Mouse (Mus musculus) embryo, embryonic 11 days (tissue): ENCODE data around the gene Hyou1.
"Not testable (repeated sequence)": the region's sequence is repeated elsewhere in the genome, so short reads cannot be mapped to it uniquely, and the experiment has no call there.

ENCODE experiments used
- DNase-seq: peaks from one replicate; pipeline ENCODE4 v3.0.0-alpha.2; 2015

Gene Hyou1

GRCm38 (mm10) chr9:44352337-44352736, 27.0 kb upstream of the Hyou1 start:
- no peak for DNase-seq

- DNase-seq, result no peak
Observed at GRCm38 (mm10) chr9:44353142-44353541, 26.1 kb upstream of the Hyou1 start.

DNA sequence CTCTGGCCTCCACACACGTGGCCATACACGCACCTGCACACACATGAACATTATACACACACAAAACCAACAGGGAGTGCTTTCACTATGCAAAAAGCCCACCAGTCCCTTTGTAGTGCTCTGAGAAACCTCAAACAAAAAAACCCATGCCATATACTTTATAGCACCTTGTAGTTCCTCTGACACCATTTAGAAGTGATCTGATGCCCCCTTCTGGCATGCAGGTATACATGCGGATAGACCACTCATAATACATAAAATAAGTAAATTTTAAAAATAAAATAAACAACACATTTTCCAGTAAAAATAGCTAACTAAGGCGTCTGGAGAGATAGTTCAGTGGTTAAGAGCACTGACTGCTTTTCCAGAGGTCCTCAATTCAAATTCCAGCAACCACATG, 22.1 kb upstream of the Hyou1 start:
- peak; percentile 60 for DNase-seq

DNA sequence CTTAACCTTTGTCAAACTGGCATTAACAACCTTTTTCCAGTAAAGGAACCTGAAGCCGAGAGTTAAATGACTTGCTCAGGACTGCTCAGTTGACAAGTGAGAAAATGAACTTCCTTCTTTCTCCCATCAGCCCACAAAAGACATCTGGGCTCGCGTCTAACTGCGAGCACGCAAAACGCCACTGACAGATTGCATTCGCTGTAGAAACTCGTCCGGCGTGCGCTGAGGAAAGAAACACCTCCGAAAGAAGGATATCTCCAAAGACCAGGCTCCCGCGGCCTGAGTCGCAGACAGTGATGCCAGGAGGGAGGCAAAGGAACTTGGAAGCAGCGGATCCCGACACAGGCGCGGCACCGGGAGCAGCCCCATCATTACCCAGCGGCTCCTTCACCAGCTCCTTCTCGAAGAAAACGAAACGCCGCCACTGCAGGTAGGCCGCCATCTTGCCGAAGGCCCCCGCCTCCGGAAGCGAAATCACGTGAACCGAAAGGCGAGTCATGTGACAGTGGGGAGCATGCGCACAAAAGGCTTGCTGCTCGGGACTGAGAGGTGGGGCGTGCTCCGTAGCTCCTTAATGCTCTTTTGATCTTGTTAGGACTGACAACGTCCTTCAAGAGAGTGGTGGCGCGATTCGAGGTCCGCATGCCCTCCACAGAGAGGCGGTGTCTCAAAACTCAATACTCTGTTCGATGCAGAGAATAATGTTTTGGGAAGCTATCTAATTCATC, 17.9 kb upstream of the Hyou1 start, which contains the start of gene Vps11:
TSS of gene Vps11 (minus strand) at position 481 of the 728 bp plus-strand sequence.
- DNase-seq, result peak; percentile 98

DNA sequence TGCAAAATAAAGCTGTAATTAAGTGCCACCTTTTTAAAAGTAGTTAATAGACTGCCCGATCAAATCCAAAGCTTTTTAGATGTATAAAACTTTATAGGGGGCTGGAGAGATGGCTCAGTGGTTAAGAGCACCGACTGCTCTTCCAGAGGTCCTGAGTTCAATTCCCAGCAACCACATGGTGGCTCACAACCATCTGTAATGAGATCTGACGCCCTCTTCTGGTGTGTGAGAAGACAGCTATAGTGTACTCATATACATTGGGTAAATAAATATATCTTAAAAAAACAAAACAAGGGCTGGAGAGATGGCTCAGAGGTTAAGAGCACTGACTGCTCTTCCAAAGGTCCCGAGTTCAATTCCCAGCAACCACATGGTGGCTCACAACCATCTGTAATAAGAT, 17.4 kb upstream of the Hyou1 start:
- DNase-seq, result not testable (repeated sequence)

GRCm38 (mm10) chr9:44364480-44364879, 14.8 kb upstream of the Hyou1 start:
- peak; percentile 22 for DNase-seq

GRCm38 (mm10) chr9:44373386-44373785, 5.9 kb upstream of the Hyou1 start:
- no peak for DNase-seq

DNA sequence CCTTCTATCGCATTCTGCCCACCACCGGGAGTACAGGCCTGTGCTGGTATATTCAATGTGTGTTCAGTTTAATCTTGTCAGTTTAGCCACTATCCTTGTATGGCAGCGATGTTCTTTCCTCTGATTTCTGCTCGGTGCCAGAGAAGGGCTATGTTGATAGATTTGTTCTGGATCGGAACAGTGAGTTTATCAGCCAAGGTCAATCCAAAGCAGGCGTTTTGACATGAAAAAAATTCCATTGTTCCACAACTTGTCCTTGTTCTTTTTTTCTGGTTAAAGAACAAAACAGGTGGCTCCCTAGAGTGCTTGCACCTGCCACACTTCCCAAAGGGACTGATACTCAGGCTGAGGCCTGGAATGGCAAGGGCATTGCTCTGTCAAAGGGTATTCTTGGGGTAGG, 3.1 kb upstream of the Hyou1 start:
- DNase-seq, result no peak

GRCm38 (mm10) chr9:44377335-44377734, 2.0 kb upstream of the Hyou1 start:
- DNase-seq, result not testable (repeated sequence)

GRCm38 (mm10) chr9:44378153-44378730, 1.0 kb upstream of the Hyou1 start:
- no peak for DNase-seq

DNA sequence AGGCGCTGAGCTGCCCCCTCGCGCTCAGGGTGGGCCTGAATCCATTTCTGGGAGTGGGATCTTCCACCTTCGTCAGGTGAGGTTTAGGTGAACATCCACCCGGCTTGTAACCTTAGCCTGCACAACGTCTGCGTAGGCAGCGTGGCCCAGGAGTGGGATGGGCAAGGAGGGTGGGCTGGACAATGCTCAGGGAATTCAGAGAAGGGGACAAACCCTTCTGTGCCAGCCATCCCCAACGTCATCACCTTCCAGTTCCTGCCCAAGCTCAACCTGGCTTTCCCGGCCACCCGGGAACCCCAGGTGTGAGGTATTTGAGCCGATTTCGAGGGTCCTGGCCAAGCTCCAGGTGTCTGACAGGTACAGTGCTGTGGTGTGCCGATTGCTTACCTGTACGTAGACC, 572 bp downstream of the Hyou1 start:
- DNase-seq, result no peak

GRCm38 (mm10) chr9:44384596-44384995, 5.3 kb downstream of the Hyou1 start:
- no peak for DNase-seq

GRCm38 (mm10) chr9:44387221-44387620, 7.9 kb downstream of the Hyou1 start:
- DNase-seq, result no peak

GRCm38 (mm10) chr9:44389273-44389672, 10.0 kb downstream of the Hyou1 start:
- DNase-seq, result peak; percentile 61

DNA sequence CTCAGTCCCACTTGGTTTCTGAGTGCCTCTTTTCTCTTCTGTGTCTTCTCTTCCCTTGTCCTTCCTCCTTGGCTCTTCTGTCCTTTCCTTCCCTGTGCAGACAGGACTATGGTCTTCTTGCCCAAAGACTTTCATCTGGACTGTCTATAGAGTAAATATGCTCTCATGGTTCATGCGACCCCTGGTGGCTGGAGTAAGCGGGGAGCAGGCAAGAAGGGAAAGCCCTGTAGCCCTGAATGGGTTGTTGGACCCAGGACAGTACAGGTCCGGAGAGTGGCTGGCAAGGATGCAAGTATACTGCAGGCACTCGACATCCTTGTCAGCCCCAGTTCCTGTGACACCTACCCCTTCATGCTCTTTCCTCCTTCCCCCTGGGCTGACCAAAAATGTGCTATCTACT, 12.2 kb downstream of the Hyou1 start:
- peak; percentile 77 for DNase-seq

- peak; percentile 94 for DNase-seq
Observed at GRCm38 (mm10) chr9:44396684-44397411, 17.6 kb downstream of the Hyou1 start, which contains the start of gene Slc37a4. Slc37a4 (plus strand) TSS chr9:44396852.

DNA sequence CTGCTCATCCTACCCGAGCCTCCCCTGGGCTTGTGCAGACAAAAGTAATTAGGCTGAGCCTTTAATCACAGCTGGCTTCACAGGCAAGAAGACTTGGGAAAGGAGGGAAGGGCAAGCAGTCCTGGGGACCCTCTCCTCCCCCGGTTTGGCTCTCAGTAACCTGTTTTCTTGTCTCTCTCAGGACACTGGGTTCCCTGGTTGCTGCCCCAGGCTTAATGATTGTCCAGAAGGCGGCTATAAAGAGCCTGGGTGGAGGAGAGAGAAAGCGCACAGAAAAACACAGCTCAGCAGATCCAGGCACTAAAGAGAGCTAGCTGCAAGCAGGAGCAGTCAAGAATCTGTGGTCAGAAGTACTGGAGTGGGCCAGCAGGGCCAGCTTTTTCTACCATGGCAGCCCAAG, 18.8 kb downstream of the Hyou1 start:
- DNase-seq, result no peak

GRCm38 (mm10) chr9:44398551-44398950, 19.3 kb downstream of the Hyou1 start:
- DNase-seq, result no peak

GRCm38 (mm10) chr9:44399114-44399794, 20.0 kb downstream of the Hyou1 start:
- DNase-seq, result no peak

GRCm38 (mm10) chr9:44399795-44400114, 20.5 kb downstream of the Hyou1 start:
- no peak for DNase-seq

DNA sequence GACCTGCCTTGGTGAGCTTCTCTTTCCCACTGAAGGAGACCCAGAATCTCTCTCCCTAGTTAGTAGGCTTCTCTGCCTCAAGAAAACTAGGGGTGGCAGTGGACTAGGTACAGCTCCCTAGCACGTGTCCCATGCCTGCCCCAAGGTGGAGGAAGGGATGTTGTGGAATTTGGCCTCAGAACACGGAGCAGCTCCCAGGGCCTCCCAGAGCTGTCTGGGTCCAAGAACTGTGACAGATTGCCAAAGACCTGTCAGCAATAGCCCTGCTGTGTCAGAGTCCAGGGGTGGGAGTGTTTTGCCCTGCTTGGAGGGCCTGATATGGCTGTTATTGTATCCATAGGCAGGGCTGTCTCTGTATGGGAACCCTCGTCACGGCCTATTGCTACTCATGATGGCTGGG, 21.8 kb downstream of the Hyou1 start:
- no peak for DNase-seq

DNA sequence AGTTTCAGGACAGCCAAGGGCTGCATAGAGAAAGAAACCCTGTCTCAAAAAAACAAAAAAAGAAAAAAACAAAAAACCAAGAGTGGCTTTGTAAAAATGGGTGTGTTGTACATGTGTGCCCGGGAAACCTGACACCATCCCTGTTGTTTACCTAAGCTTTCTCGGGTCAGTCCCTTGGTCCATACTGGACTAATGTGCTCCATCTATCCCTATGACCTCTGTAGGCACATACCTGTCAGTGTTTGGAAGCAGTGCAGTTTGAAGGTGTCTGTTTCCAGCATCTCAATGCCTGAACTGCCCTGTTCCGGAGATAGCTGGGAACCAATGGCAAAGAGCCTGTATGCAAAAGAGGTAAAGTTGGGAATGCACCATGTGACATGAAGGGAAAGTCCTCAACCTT, 25.7 kb downstream of the Hyou1 start:
- DNase-seq, result no peak
